Mouse (Mus musculus) heart, adult 2 months (tissue): Measurements from ENCODE around the gene Bmpr1b.

ENCODE experiments used
- CTCF ChIP-seq: fragments of 200-600 bp; IDR thresholded peaks from 2 replicates; pipeline ENCODE4 v1.8.1; 2022; ENCODE audit warnings: antibody characterized with exemption, mild to moderate bottlenecking, moderate library complexity
- POLR2A ChIP-seq: fragments of 200-500 bp; IDR thresholded peaks from 2 replicates; pipeline ENCODE4 v1.6.1; 2011; ENCODE audit warnings: mild to moderate bottlenecking, low read depth, low read length, control low read depth; ENCODE audit not compliant: insufficient read depth

DNA sequence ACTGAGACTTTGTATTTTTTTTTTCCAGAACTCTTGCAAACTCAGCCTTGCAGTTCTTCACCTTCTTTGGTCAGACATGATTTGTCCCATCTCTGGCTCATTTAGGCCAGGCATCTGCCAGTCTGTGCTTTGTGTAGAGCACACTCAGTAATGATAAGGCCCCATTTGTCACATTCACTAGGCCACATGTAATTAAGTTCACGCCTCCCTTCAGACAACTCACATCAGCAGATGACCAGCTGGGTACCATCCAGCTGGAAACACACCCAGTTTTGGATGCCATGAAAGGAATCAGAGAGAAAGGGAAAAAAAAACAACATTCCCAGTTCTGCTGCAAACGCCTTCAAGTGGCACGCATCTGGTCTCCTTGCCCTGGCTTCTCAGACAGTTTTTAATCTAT is 374.9 kb downstream of the Bmpr1b start:
- TF ChIP-seq CTCF (no peak), POLR2A (no peak)
